In the genomic region with DNA sequence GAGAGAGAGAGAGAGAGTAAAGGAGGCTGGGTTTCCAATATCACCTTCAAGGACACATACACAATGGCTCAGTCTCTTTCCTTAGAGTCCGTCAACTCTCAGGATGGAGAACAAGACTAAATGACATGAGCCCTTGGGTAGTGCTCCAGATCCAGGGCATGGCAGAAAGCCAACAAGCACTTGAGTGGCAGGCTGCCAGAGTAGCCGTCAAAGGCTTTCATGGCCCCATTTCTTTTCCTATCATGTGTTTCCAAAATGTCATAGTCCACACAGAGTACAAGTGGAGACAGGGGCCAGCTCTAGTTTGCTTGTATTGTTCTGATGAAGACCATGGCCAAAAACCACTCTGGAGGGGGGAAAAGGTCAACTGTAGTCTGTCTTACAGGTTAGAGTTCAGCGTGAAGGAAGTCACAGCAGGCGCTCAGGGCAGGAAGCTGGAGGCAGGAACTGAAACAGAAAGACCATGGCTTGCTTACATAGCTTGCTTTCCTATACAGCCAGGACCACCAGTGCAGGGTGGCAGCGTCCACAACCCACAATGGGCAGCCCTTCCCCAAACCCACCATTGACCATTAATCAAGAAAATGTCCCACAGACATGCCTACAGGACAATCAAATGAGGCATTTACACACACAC, we compare ENCODE assay signal across 12 mouse cellular contexts. TPM values are rescaled to one million over a fixed set of nuclear protein-coding genes. Genes with fewer than 3 reads are reported as not detected.
DNase-seq lines count a peak whose midpoint lies in the region; ATAC-seq and TF ChIP-seq lines count a peak whose summit lies in the region.
"Had no signal": no experiment of that assay in that cellular context is flagged by ENCODE, and none has a peak within 500 bp of the region (broad histone marks: within the 10 kb centered on the region; RNA-seq: fewer than 3 reads in every experiment).

No protein-coding gene starts in this region.

- TF ChIP-seq CTCF in kidney, adult 2 months (conservative IDR thresholded peaks at IDR 0.05; ENCODE audit: insufficient read depth, insufficient read length, low read depth, low read length): no peak
- TF ChIP-seq CTCF in MEL (IDR thresholded peaks at IDR 0.05 in 2 of 3, conservative IDR thresholded peaks at IDR 0.05 in 1 of 3; ENCODE audit: control insufficient read depth in 1 of 3, insufficient read depth in 1 of 3, low read depth in 2 of 3, low read length in 3 of 3, poor library complexity in 1 of 3, severe bottlenecking in 1 of 3): no peak

- peaks cover 17% of the 10 kb centered on the region for H3K79me2 ChIP-seq in MEL (ENCODE audit: control insufficient read depth, insufficient read depth, low read length, poor library complexity)

- TF ChIP-seq EP300 in MEL (IDR thresholded peaks at IDR 0.05; ENCODE audit: low read depth in 1 of 2, low read length in 2 of 2): no peak

- H3K9ac ChIP-seq in kidney, embryonic 16.5 days (replicated peaks; ENCODE audit: low read length): no peak overlapping the region
- no peak overlapping the region for H3K9ac ChIP-seq in MEL (ENCODE audit: control insufficient read depth, low read depth, low read length, poor library complexity, severe bottlenecking)

- 39% methylated on average over 5 of the region's 5 CpGs for WGBS in kidney, adult 2 months
- 69% methylated on average over 5 of the region's 5 CpGs for whole genome bisulfite sequencing in kidney, embryonic 16.5 days

- H3K36me3 ChIP-seq in kidney, adult 2 months (ENCODE audit: control insufficient read depth, insufficient read depth, low read length): no peaks in the 10 kb centered on the region
- H3K36me3 ChIP-seq in kidney, embryonic 16.5 days (ENCODE audit: insufficient read depth, low read length): no peaks in the 10 kb centered on the region
- peaks cover 0 to 60% of the 10 kb centered on the region in 2 experiments; a peak in 2 of 4 replicates for H3K36me3 ChIP-seq in MEL (ENCODE audit: control insufficient read depth in 1 of 2, insufficient read depth in 2 of 2, low read length in 2 of 2)

- TF ChIP-seq RAD21 in MEL (IDR thresholded peaks at IDR 0.05; ENCODE audit: low read depth, low read length): no peak

- no peaks in the 10 kb centered on the region for H3K9me3 ChIP-seq in kidney, embryonic 16.5 days (ENCODE audit: low read length)
- H3K9me3 ChIP-seq in MEL (replicated peaks; ENCODE audit: insufficient read depth, low read length): no peaks in the 10 kb centered on the region

- no peaks in the 10 kb centered on the region for H3K27me3 ChIP-seq in kidney, adult 2 months (replicated peaks; ENCODE audit: control insufficient read depth, insufficient read depth, low read length)
- no peaks in the 10 kb centered on the region for H3K27me3 ChIP-seq in kidney, embryonic 16.5 days (ENCODE audit: insufficient read depth, low read length)
- no peaks in the 10 kb centered on the region for H3K27me3 ChIP-seq in MEL (ENCODE audit: control insufficient read depth in 1 of 2, insufficient read depth in 2 of 2, low read length in 2 of 2)
- H3K27me3 ChIP-seq: Patski had no signal

- DNase-seq in kidney, adult 2 months: peak; percentile 82
- peak; percentile 42 for DNase-seq in MEL (ENCODE audit: low read depth, low spot score)
- DNase-seq in adrenal gland, postnatal 14 days: peak; percentile 74
- peak; percentile 79 for DNase-seq in kidney, adult 9 months
- no peak for DNase-seq in thymus, postnatal 36 days
- no peak for DNase-seq in thymus, adult 18-20 months
- DNase-seq in heart, adult 8-10 months (ENCODE audit: low spot score): no peak
- DNase-seq: embryo, embryonic 11 days; gastrocnemius, postnatal 36 days had no signal

- ATAC-seq in kidney, embryonic 16.5 days (ENCODE audit: low FRiP score, low TSS enrichment): no peak
- ATAC-seq: Patski had no signal

- H3K4me2 ChIP-seq in kidney, embryonic 16.5 days (replicated peaks; ENCODE audit: low read depth, low read length): no peak overlapping the region

- H3K27ac ChIP-seq in kidney, adult 2 months (ENCODE audit: insufficient read depth, low read depth, low read length): no peak overlapping the region
- H3K27ac ChIP-seq in kidney, embryonic 16.5 days (ENCODE audit: low read length): no peak overlapping the region
- H3K27ac ChIP-seq in MEL (ENCODE audit: control insufficient read depth, low read depth, low read length): peak overlapping the region; percentile 81

- H3K4me1 ChIP-seq in kidney, adult 2 months (ENCODE audit: control insufficient read depth, insufficient read depth, low read length): peaks cover 17% of the 10 kb centered on the region
- H3K4me1 ChIP-seq in kidney, embryonic 16.5 days (ENCODE audit: insufficient read depth, low read length): peaks cover 32% of the 10 kb centered on the region
- peaks cover 28 to 66% of the 10 kb centered on the region in 2 experiments for H3K4me1 ChIP-seq in MEL (ENCODE audit: control insufficient read depth in 1 of 2, insufficient read depth in 2 of 2, low read length in 2 of 2)

- H3K4me3 ChIP-seq in kidney, adult 2 months (ENCODE audit: insufficient read depth, low read depth, low read length): no peak overlapping the region
- H3K4me3 ChIP-seq in kidney, embryonic 16.5 days (ENCODE audit: low read length): no peak overlapping the region
- no peak overlapping the region for H3K4me3 ChIP-seq in MEL (ENCODE audit: control insufficient read depth in 1 of 2, insufficient read depth in 1 of 2, low read depth in 2 of 2, low read length in 2 of 2)
- H3K4me3 ChIP-seq: myocyte had no signal

- no peak for TF ChIP-seq POLR2A in kidney, adult 2 months (IDR thresholded peaks at IDR 0.05; ENCODE audit: low read depth, low read length)
- no peak for TF ChIP-seq POLR2A in MEL (IDR thresholded peaks at IDR 0.05; ENCODE audit: control insufficient read depth in 1 of 2, insufficient read depth in 1 of 2, low read depth in 1 of 2, low read length in 2 of 2, poor library complexity in 1 of 2)

TF ChIP-seq in MEL, 35 proteins besides CTCF, POLR2A, EP300 and RAD21:
- TF ChIP-seq RCOR1 (IDR thresholded peaks at IDR 0.05; ENCODE audit: low read depth, low read length): no peak
- no peak for TF ChIP-seq TCF12 (IDR thresholded peaks at IDR 0.05; ENCODE audit: low read depth, low read length)
- TF ChIP-seq MAX (IDR thresholded peaks at IDR 0.05; ENCODE audit: low read length): peak; percentile 51

RNA-seq across cellular contexts. Expression of gene Snx9, which starts 43.9 kb away (rescaled TPM):
- polyA plus RNA-seq in kidney, adult 2 months (2012; rRNA removed): 55.3 and 56.6 TPM in 2 replicates
- polyA plus RNA-seq in kidney, embryonic 16.5 days (2015; fragmentation: Nextera tagmentation; extraction: Ambion mirVana): 31.9 and 34.0 TPM in 2 replicates
- 12.6 and 12.9 TPM in 2 replicates for total RNA-seq in MEL (2012; rRNA removed)
- 10 to 100 TPM in 1 of 2 experiments, not detected in 1; 22.8 TPM for polyA plus RNA-seq in MEL (2012; ENCODE audit: insufficient read depth in 1 of 2, insufficient read length in 2 of 2, low read depth in 1 of 2, low replicate concordance in 2 of 2, missing spikeins in 1 of 2)
- total RNA-seq in adrenal gland, postnatal 14 days (2021): 48.4 and 49.2 TPM in 2 replicates
- total RNA-seq in heart, adult 8-10 months (2022): 10 to 100 TPM; 29.0 to 32.4 (median 30.3) TPM

Comparison
In these comparisons a context has a peak if more than half of its experiments do, and no peak if none do; other contexts are left out.
1. DNase-seq: peak in kidney, adult 2 months (single experiment), MEL (single experiment), adrenal gland, postnatal 14 days (single experiment) and kidney, adult 9 months (single experiment); none in thymus, postnatal 36 days (0 of 2), thymus, adult 18-20 months (0 of 2) and heart, adult 8-10 months (single experiment).